Mouse (Mus musculus) megakaryocyte, embryonic 14.5 days (primary cell): ENCODE measurements around the gene Ermp1.

Experiments used
- FLI1 ChIP-seq: IDR thresholded peaks from 2 replicates; pipeline ENCODE4 v1.6.1; 2012; ENCODE audit warnings: low read length, inconsistent platforms, mixed read lengths
- GATA1 ChIP-seq: IDR thresholded peaks from 3 replicates; pipeline ENCODE4 v1.6.1; 2012; ENCODE audit warnings: mixed read lengths, low read length, inconsistent platforms, borderline replicate concordance

DNA sequence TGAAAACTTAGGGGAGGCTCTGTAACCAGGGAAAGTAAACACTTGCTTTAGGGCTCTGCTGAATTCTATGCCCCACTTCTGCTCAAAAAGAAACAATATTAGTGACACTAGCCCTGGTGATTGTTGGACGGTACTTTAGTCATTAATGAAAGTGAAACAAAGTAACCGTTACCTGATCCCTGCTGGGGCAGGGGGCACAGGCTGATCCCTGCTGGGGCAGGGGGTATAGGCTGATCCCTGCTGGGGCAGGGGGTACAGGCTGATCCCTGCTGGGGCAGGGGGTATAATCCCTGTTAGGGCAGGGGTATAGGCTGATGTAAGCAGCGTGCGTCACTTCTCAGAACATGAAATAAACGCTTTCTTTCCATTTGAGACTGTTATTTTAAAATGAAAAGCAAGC, 6.7 kb downstream of the Ermp1 start:
- TF ChIP-seq GATA1, result no peak
- TF ChIP-seq FLI1, result no peak
